Mouse (Mus musculus) embryonic facial prominence, embryonic 10.5 days (tissue): Measurements from ENCODE around the gene Ttyh3. TPM values are rescaled to one million over a fixed set of nuclear protein-coding genes. Genes with fewer than 3 reads are reported as not detected.

Source experiments
- DNase-seq: peaks from one replicate; pipeline ENCODE4 v3.0.0-alpha.2; 2017; ENCODE audit warnings: low spot score
- H3K27ac ChIP-seq: fragments of 300-500 bp; sonication (generic); replicated peaks from 2 replicates; pipeline ENCODE4 v1.5.1; 2016; ENCODE audit warnings: mild to moderate bottlenecking
- H3K27me3 ChIP-seq: fragments of 300-500 bp; sonication (generic); replicated peaks from 2 replicates; pipeline ENCODE4 v1.6.1; 2016; ENCODE audit warnings: low read depth, mild to moderate bottlenecking; ENCODE audit not compliant: poor library complexity, severe bottlenecking
- H3K36me3 ChIP-seq: fragments of 300-500 bp; sonication (generic); replicated peaks from 2 replicates; pipeline ENCODE4 v1.6.1; 2016; ENCODE audit warnings: mild to moderate bottlenecking, moderate library complexity
- H3K4me1 ChIP-seq: fragments of 300-500 bp; sonication (generic); 2 replicates; pipeline ENCODE4 v1.6.1; 2016
- H3K4me3 ChIP-seq: fragments of 300-500 bp; sonication (generic); 2 replicates; pipeline ENCODE4 v1.5.1; 2016; ENCODE audit warnings: mild to moderate bottlenecking, moderate library complexity
- H3K9me3 ChIP-seq: fragments of 300-500 bp; sonication (generic); 2 replicates; pipeline ENCODE4 v1.6.1; 2016; ENCODE audit warnings: mild to moderate bottlenecking
- WGBS: fragments of 180-500 bp; shearing (Covaris S2); methylation state at CpG from one replicate; pipeline ENCODE4 v1.1.7; 2016; 5-methylcytosine and 5-hydroxymethylcytosine counted together
- polyA plus RNA-seq: library from polyadenylated mRNA; unstranded; fragments of >200 nt; fragmentation: Nextera tagmentation; extraction: Ambion mirVana; gene quantifications from 2 replicates; pipeline ENCODE4 v1.2.1, GENCODE M21; 2016

Ttyh3 gene
- polyA plus RNA-seq, 1 experiment from 2014 or later = 33.4 TPM

- Histone ChIP-seq H3K9me3 (no peaks in the 10 kb centered on the region), H3K27ac (peak overlapping the region; percentile 52), H3K4me3 (no peak overlapping the region), H3K36me3 (no peaks in the 10 kb centered on the region), H3K27me3 (no peaks in the 10 kb centered on the region), H3K4me1 (peaks cover 26% of the 10 kb centered on the region)
- 73% methylated on average over 6 of the region's 6 CpGs for WGBS
- no peak for DNase-seq
These were observed 76.2 kb downstream of the Ttyh3 start for GRCm38 (mm10) chr5:140572611-140573010.

GRCm38 (mm10) chr5:140571673-140572072, 77.2 kb downstream of the Ttyh3 start:
- DNase-seq = no peak
- no peaks in the 10 kb centered on the region for H3K9me3 ChIP-seq
- H3K36me3 ChIP-seq = no peaks in the 10 kb centered on the region
- no peak overlapping the region for H3K4me3 ChIP-seq
- H3K27me3 ChIP-seq = no peaks in the 10 kb centered on the region
- peaks cover 36% of the 10 kb centered on the region for H3K4me1 ChIP-seq
- peak overlapping the region; percentile 5; the same call in 1 of the 2 replicates for H3K27ac ChIP-seq
- 67% methylated on average over 10 of the region's 10 CpGs for WGBS

DNA sequence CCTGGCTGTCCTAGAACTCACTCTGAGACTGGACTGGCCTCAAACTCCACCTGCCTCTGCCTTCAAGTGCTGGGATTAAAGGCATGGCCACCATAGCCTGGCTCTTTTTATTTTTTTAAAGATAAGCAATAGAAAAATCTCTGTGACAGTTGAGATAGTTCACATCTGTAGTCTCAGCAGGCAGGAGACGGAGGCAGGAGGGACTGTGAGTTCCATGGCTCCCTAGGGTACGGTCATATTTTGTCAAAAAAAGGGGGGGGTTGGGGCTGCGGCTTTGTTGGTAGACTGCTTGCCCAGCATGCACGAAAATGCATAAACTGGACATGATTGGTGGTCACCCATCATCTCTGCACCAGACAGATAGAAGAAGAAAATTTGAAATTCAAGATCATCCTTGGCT, 77.6 kb downstream of the Ttyh3 start:
- no peaks in the 10 kb centered on the region for H3K36me3 ChIP-seq
- WGBS = 81% methylated on average over 4 of the region's 4 CpGs
- H3K27ac ChIP-seq = no peak overlapping the region
- H3K9me3 ChIP-seq = no peaks in the 10 kb centered on the region
- no peak for DNase-seq
- H3K4me1 ChIP-seq = peaks cover 40% of the 10 kb centered on the region
- H3K4me3 ChIP-seq = no peak overlapping the region
- H3K27me3 ChIP-seq = no peaks in the 10 kb centered on the region

Other genes with a start within 250 kb of the Ttyh3 start
- gene Eif3b, start 229.7 kb downstream of the Ttyh3 start, polyA plus RNA-seq = 167 and 183 TPM in 2 replicates
- gene Gm4869, start 203.4 kb downstream of the Ttyh3 start, polyA plus RNA-seq = not detected in 2 replicates
- 15.7 and 16.8 TPM in 2 replicates for gene Chst12, start 143.5 kb downstream of the Ttyh3 start, polyA plus RNA-seq
- not detected in 2 replicates for gene Grifin, start 84.0 kb downstream of the Ttyh3 start, polyA plus RNA-seq
- gene Lfng, start 41.7 kb downstream of the Ttyh3 start, polyA plus RNA-seq = 11.7 and 14.9 TPM in 2 replicates
- 27.4 and 28.2 TPM in 2 replicates for gene Iqce, start 53.3 kb upstream of the Ttyh3 start, polyA plus RNA-seq
- gene Brat1, start 56.0 kb upstream of the Ttyh3 start, polyA plus RNA-seq = 22.8 and 24.9 TPM in 2 replicates
- gene Amz1, start 75.1 kb upstream of the Ttyh3 start, polyA plus RNA-seq = 0.79 and 0.82 TPM in 2 replicates
- gene Gna12, start 181.4 kb upstream of the Ttyh3 start, polyA plus RNA-seq = 11.4 and 14.1 TPM in 2 replicates